In the genomic region with DNA sequence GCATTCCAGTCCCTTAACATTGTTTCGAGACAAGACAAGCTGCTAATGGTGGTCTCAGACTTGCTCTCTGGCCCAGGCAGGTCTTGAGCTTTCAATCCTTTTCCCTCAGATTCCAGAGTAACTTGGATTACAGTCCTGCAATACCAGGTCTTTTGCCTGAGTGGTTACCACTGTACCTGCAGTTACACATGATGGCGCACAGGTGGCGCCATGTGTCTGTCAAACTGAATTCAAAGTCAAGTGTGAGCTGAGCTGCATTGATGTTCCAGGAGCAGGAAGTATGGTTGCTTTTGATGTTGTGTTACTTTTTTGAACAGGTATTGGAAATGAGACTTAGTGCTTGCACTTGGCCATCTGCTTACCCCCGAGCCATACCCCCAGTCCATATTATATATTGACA, we compare ENCODE assay signal across 7 mouse cellular contexts.
A peak's percentile ranks its signal among the peaks of the same experiment; 100 is the strongest.
DNase-seq lines count a peak whose midpoint lies in the region; ATAC-seq and TF ChIP-seq lines count a peak whose summit lies in the region.

No protein-coding gene starts in this region.

- no peak for TF ChIP-seq POLR2A in liver, adult 2 months (IDR thresholded peaks at IDR 0.05; ENCODE audit: extremely low read depth, insufficient read depth, low read length)
- no peak for TF ChIP-seq POLR2A in thymus, adult 2 months (IDR thresholded peaks at IDR 0.05; ENCODE audit: control insufficient read depth, extremely low read depth, insufficient read depth, low read length, poor library complexity)

- DNase-seq in liver, adult 2 months (ENCODE audit: extremely low read depth, low read depth, low spot score), result peak; percentile 22
- no peak for DNase-seq in liver, embryonic 11.5 days (ENCODE audit: low spot score)
- DNase-seq in NIH3T3 (ENCODE audit: low read depth), result peak; percentile 82
- DNase-seq in lung, postnatal 10 days, result peak; percentile 40
- DNase-seq in thymus, adult 2 months, result peak; percentile 48

- no peak overlapping the region for H3K4me2 ChIP-seq in liver, embryonic 11.5 days
- H3K4me2 ChIP-seq in forebrain, embryonic 15.5 days (replicated peaks), result no peak overlapping the region

- no peaks in the 10 kb centered on the region for H3K79me2 ChIP-seq in liver, adult 2 months (ENCODE audit: control insufficient read depth, insufficient read depth, low read length)

- peak; percentile 77 for TF ChIP-seq CTCF in liver, adult 2 months (IDR thresholded peaks at IDR 0.05; ENCODE audit: low read depth, low read length)
- no peak for TF ChIP-seq CTCF in thymus, adult 2 months (IDR thresholded peaks at IDR 0.05; ENCODE audit: borderline replicate concordance, control insufficient read depth, extremely low read depth, insufficient read depth, low read length, poor library complexity)

- H3K27ac ChIP-seq in liver, adult 2 months (replicated peaks; ENCODE audit: insufficient read depth, low read depth, low read length), result no peak overlapping the region
- no peak overlapping the region for H3K27ac ChIP-seq in liver, embryonic 11.5 days (ENCODE audit: low read depth, low read length)
- no peak overlapping the region for H3K27ac ChIP-seq in forebrain, embryonic 15.5 days (replicated peaks)
- no peak overlapping the region for H3K27ac ChIP-seq in thymus, adult 2 months (ENCODE audit: control insufficient read depth, insufficient read depth, low read length)

- WGBS in liver, adult 2 months, result 17% methylated on average over 4 of the region's 4 CpGs
- 19% methylated on average over 4 of the region's 4 CpGs for WGBS in liver, embryonic 11.5 days
- WGBS in forebrain, embryonic 15.5 days, result 31% methylated on average over 4 of the region's 4 CpGs
- WGBS in thymus, adult 2 months, result 32% methylated on average over 4 of the region's 4 CpGs

- no peak overlapping the region for H3K9ac ChIP-seq in liver, adult 2 months (ENCODE audit: low read depth, low read length)
- H3K9ac ChIP-seq in liver, embryonic 11.5 days (ENCODE audit: low read depth, low read length), result no peak overlapping the region
- no peak overlapping the region for H3K9ac ChIP-seq in forebrain, embryonic 15.5 days (replicated peaks)

- H3K4me1 ChIP-seq in liver, adult 2 months (ENCODE audit: control insufficient read depth, insufficient read depth, low read length), result no peaks in the 10 kb centered on the region
- H3K4me1 ChIP-seq in liver, embryonic 11.5 days (replicated peaks; ENCODE audit: control insufficient read depth, insufficient read depth, low read length), result no peaks in the 10 kb centered on the region
- no peaks in the 10 kb centered on the region for H3K4me1 ChIP-seq in forebrain, embryonic 15.5 days
- H3K4me1 ChIP-seq in thymus, adult 2 months (replicated peaks; ENCODE audit: control insufficient read depth, insufficient read depth, low read length), result no peaks in the 10 kb centered on the region

- no peak overlapping the region for H3K4me3 ChIP-seq in liver, adult 2 months (ENCODE audit: insufficient read depth, low read depth, low read length)
- H3K4me3 ChIP-seq in liver, embryonic 11.5 days (ENCODE audit: low read depth, low read length), result no peak overlapping the region
- H3K4me3 ChIP-seq in forebrain, embryonic 15.5 days, result no peak overlapping the region
- H3K4me3 ChIP-seq in thymus, adult 2 months (ENCODE audit: control insufficient read depth, insufficient read depth, low read length), result no peak overlapping the region

- no peak; the same call in 1 of the 2 replicates for ATAC-seq in liver, embryonic 11.5 days (replicated peaks; ENCODE audit: low FRiP score)
- peak; percentile 24; the same call in 1 of the 2 replicates for ATAC-seq in cerebellum, adult (ENCODE audit: insufficient number of reproducible peaks, low FRiP score, low TSS enrichment)
- ATAC-seq in forebrain, embryonic 15.5 days (replicated peaks), result peak; percentile 37; the same call in 1 of the 2 replicates

- H3K27me3 ChIP-seq in liver, adult 2 months (ENCODE audit: control insufficient read depth, insufficient read depth, low read length), result no peaks in the 10 kb centered on the region
- no peaks in the 10 kb centered on the region for H3K27me3 ChIP-seq in liver, embryonic 11.5 days (replicated peaks; ENCODE audit: control insufficient read depth, insufficient read depth, low read length)
- no peaks in the 10 kb centered on the region for H3K27me3 ChIP-seq in forebrain, embryonic 15.5 days
- no peaks in the 10 kb centered on the region for H3K27me3 ChIP-seq in thymus, adult 2 months (ENCODE audit: control insufficient read depth, insufficient read depth, low read length)

- H3K36me3 ChIP-seq in liver, adult 2 months (ENCODE audit: control insufficient read depth, insufficient read depth, low read length), result no peaks in the 10 kb centered on the region
- no peaks in the 10 kb centered on the region for H3K36me3 ChIP-seq in liver, embryonic 11.5 days (ENCODE audit: control insufficient read depth, insufficient read depth, low read length)
- no peaks in the 10 kb centered on the region for H3K36me3 ChIP-seq in forebrain, embryonic 15.5 days
- H3K36me3 ChIP-seq in thymus, adult 2 months (ENCODE audit: control insufficient read depth, insufficient read depth, low read length), result no peaks in the 10 kb centered on the region

- no peaks in the 10 kb centered on the region for H3K9me3 ChIP-seq in liver, embryonic 11.5 days (ENCODE audit: control insufficient read depth, low read length)
- no peaks in the 10 kb centered on the region for H3K9me3 ChIP-seq in forebrain, embryonic 15.5 days
